Mouse (Mus musculus): Measurements from ENCODE around the gene Pom121l2.

Pom121l2 gene

GRCm38 (mm10) chr13:21980981-21981802 lies at the start of gene Pom121l2:
TSS of gene Pom121l2 (plus strand) at chr13:21981194.
- DNase-seq (ENCODE audit: low spot score in 2 of 2), result peak; percentile 46 to 70

DNA sequence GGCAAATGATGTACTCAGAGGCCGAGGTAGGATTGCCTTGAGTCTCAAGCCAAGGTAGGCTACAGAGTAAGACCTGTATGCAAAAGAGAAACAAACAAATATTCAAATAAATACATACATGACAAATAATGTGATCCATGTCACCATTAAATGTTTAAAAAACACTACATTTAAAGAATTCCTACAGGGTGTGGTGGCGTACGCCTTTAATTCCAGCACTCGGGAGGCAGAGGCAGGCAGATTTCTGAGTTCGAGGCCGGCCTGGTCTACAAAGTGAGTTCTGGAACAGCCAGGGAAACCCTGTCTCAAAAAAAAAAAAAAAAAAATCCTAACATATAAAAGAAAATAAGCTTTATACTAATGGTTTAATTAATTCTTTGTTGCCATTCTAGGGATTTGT lies 49.3 kb upstream of the Pom121l2 start:
- DNase-seq (ENCODE audit: low spot score in 2 of 2), result no peak

- DNase-seq (ENCODE audit: low spot score in 2 of 2), result peak in 1 of 2 experiments; percentile 23
Observed at GRCm38 (mm10) chr13:21933626-21934548, 47.1 kb upstream of the Pom121l2 start.

- peak in 1 of 2 experiments; percentile 64 for DNase-seq (ENCODE audit: low spot score in 2 of 2)
Observed at GRCm38 (mm10) chr13:21934982-21935791, 45.8 kb upstream of the Pom121l2 start.

DNA sequence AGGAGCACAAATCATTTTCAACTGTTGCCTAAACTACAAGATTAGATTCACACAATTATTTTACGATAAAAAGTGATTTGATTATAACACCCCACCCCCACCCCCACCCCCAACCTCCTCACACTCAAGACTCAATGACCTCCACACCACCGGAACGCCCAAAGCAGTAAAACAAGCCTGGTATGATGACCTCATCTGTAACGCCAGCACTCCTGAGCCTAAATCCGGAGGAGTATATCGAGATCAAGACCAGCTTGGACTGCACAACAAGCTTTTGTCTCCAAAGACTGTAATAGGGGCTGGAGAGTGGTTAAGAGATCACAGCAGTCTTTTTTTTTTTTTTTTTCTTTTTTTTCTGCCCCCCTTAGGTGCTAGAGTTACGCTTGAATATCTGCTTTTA lies 45.2 kb upstream of the Pom121l2 start:
- no peak for DNase-seq (ENCODE audit: low spot score in 2 of 2)

DNA sequence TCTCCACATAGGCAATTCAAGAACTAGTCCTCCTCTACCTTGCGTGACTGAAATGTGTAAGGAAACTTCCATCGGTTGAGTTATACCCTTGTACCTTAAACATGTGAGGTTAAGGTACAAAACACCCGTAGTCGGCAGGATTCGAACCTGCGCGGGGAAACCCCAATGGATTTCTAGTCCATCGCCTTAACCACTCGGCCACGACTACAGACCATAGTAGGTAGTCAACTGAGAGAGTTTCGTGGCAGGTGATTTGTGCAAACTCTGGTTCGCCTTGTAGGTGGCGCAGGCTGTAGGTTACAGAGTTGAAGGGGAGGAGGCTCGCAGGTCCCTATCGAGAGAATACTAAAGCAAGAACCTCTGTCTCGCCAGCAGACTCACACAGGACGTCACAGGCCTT lies 44.0 kb upstream of the Pom121l2 start:
- DNase-seq (ENCODE audit: low spot score in 2 of 2), result peak in 1 of 2 experiments; percentile 46

DNA sequence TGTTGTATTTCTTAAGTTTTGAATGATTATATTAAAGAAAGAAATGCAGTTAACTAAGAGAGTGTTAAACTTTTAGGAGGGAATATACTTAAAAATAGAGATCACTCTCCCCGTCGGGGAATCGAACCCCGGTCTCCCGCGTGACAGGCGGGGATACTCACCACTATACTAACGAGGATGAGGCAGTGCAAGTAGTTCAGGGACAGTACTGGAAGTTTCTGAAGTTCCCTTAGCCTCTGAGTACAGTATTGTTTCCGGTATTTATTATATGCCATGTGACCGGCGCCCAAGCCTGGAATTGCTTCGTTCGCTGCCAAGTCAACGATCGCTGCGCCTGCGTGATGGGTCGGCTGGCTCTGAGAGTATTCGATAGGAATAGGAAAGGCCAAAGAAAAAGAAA lies 40.8 kb upstream of the Pom121l2 start:
- DNase-seq (ENCODE audit: low spot score in 2 of 2), result peak; percentile 89 to 95

DNA sequence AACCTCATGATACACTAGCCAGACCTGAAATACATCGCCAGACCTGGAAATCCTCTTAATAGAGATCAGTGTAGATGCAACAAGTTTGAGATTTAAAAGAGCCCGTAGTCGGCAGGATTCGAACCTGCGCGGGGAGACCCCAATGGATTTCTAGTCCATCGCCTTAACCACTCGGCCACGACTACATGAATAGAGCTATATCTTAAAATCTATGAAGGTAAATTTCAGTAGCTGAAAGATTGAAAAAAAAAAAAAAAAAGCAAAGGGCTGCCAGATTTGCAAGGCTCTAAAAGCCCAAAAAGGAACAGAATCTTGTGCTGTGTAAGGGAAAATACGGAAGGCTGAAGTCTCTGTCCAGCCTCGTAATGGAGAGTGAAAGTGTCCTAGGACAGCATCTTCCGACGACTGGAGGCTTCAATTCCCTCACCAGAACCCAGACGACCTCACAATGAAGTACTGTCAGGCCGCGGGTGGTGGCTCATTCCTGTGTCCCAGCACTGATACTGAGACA lies 40.1 kb upstream of the Pom121l2 start:
- peak; percentile 66 to 87 for DNase-seq (ENCODE audit: low spot score in 2 of 2)

DNA sequence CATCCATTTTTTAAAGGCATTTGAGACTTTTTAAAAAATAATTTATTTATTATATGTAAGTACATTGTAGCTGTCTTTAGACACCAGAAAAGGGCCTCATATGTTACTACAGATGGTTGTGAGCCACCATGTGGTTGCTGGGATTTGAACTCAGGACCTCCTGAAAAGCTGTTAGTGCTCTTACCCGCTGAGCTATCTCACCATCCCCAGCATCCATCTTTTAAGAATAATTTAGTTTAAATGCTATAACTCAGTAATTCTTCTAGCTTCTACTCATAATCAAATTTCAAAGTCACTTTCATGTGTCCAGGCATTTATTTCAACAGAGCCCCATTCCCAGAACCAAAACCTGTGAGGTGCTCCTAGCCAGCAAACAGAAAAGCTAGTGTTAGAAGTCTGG lies 37.4 kb upstream of the Pom121l2 start:
- no peak for DNase-seq (ENCODE audit: low spot score in 2 of 2)

DNA sequence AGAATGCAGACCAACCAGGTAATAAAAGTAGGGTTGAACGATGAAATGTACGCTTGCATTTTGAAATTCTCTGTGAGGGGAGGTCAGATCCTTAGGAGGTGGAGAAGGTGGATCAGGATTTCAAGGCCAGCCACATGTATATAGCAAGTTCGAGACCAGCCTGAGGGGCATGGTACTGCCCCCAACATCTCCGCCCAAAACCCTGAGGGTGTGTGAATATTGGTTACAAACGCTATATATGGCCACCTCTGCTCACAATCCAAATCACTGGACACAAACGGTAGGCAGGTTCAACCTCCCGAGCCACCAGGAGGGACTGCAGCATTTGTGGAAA lies 36.4 kb upstream of the Pom121l2 start:
- DNase-seq (ENCODE audit: low spot score in 2 of 2), result no peak

GRCm38 (mm10) chr13:21944926-21945740 lies 35.9 kb upstream of the Pom121l2 start, which contains the start of gene Zfp184:
TSS of gene Zfp184 (plus strand) at chr13:21945094.
- peak; percentile 81 to 85 for DNase-seq (ENCODE audit: low spot score in 2 of 2)

DNA sequence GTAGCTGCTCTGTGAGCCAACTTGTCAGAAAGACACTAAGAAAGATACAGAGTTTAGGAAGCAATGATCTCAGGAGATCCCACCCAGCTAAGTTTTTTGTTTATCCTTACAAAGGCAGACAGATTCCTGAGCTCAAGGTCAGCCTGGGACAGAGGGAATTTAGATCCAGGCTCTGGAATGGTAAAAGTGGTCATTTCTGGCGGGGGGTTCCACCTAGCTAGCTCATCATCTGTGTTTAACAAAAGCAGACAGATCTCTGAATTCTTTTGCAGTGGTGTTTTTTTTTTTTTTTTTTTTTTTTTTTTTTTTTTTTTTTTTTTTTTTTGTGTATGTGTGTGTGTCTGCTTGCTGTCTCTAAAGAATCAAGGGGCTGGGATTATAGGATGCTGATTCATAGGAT lies 11.7 kb upstream of the Pom121l2 start:
- DNase-seq (ENCODE audit: low spot score in 2 of 2), result no peak

DNA sequence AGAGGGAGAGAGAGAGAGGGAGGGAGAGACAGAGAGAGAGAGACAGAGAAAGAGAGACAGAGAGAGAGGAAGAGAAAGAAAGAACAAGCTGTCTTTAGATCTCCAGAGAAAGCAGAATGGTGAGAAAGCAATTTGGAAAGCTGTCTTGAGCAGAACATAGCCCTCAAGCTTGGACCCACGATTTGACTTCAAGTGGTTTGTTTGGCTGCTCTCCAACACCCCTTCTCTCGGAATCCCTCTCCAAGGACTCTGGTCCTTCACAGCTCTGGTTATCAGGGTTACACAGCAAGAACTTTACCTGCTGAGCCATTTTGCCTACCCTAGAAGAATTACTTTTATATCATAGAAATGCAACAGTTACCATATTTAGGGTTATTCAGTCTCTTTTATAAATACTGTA lies 11.2 kb upstream of the Pom121l2 start:
- no peak for DNase-seq (ENCODE audit: low spot score in 2 of 2)

- DNase-seq (ENCODE audit: low spot score in 2 of 2), result no peak
Observed at GRCm38 (mm10) chr13:21971641-21972040, 9.4 kb upstream of the Pom121l2 start.

DNA sequence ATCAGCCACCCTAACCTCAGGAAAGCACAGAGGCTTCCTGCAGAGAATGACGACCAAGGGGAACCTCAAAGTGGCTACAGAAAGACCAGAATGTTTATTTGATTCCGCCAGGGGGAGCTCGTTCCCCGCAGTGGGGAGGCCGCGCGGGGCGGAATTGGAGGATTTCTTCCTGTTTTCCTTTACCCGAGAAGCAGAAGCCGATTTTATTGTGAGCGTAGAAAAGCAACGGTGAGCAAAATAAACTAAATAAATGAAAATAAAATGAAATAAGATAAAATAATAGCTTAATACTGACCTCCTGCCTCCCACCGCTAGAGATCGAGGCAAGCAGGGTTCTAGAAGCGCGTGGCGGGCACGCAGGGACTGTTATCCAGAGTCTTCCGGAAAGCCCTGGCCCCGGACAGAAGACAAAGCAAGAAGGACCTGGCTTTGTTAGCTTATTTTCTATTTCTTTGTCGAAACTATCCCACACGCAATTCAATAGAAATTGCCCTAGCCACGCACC lies 6.7 kb upstream of the Pom121l2 start:
- peak; percentile 76 to 92 for DNase-seq (ENCODE audit: low spot score in 2 of 2)

- DNase-seq (ENCODE audit: low spot score in 2 of 2), result peak; percentile 49 to 79
Observed at GRCm38 (mm10) chr13:21974726-21975473, 6.1 kb upstream of the Pom121l2 start.

- no peak for DNase-seq (ENCODE audit: low spot score in 2 of 2)
Observed at GRCm38 (mm10) chr13:21981803-21982193, 804 bp downstream of the Pom121l2 start.

DNA sequence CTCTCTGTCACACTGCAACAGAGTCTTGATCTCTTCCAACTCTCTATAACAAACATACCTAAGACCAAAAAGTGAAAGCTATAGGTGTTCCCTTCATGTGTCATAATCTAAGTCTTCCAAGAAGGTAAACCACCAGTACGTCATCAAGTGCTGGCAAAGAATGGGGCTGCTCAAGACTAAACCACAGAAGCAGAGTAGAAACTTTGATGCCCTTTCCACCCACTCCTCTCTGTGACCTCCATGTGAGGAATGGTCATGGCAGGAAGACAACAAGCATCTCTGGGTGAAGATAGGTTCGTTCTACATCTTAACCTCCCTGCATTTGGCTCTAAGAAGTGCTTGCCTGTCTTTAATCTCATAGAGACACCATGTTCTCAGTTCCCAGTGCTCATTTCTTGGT lies 3.5 kb downstream of the Pom121l2 start:
- no peak for DNase-seq (ENCODE audit: low spot score in 2 of 2)

DNA sequence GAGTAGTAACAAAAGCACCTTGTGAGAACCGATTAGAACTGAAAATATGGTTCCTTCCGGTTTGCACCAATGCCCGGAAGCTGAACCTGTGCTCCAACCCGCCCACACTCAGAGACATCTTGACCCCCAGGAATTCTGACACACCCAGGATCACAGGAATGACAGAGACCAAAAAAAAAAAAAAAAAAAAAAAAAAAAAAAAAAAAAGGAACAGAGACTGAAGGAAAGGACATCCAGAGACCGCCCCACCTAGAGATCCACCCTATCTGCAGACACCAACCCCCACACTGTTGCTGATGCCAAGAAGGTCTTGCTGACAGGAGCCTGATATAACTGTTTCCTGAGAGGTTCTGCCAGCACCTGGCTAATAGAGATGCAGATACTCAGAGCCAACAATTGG lies 11.6 kb downstream of the Pom121l2 start:
- DNase-seq (ENCODE audit: low spot score in 2 of 2), result no peak
